Mouse (Mus musculus): Measurements from ENCODE around the gene Birc7. TPM values are rescaled to one million over a fixed set of nuclear protein-coding genes. Genes with fewer than 3 reads are reported as not detected.

Birc7 gene
- total and polyA plus RNA-seq, 3 experiments: not detected

DNA sequence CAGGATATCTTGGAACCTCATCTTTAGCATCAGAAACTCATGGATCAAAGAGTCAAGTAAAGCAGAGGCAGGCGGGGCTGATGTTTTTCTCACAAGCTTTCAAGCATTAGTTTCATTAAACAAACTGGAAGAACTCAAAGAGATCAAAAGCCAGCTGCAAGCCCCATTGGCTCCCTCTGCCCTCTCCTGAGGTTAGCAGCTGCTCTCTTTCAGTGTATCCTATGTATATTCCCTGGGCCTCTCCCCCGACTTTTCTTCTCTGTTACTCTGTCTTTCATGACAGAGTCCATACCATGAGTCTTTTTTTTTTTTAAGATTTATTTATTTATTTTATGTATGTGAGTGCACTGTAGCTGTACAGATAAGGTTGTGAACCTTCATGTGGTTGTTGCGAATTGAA is 31.4 kb downstream of the Birc7 start:
- no peak overlapping the region for H3K27ac ChIP-seq
- no peak overlapping the region for H3K9ac ChIP-seq (ENCODE audit: low read depth, low read length)
- DNase-seq: no peak
- H3K4me3 ChIP-seq: no peak overlapping the region
- H3K4me1 ChIP-seq (ENCODE audit: control insufficient read depth, insufficient read depth, low read length): peaks cover 1% of the 10 kb centered on the region; the same call in 1 of the 2 replicates
- intact Hi-C loops (cut with DNase I): no loop called here
- no peak for TF ChIP-seq EP300 (IDR thresholded peaks at IDR 0.05; ENCODE audit: insufficient read depth, low read depth, low read length)
- no peak for TF ChIP-seq POLR2A (IDR thresholded peaks at IDR 0.05; ENCODE audit: insufficient read depth, low read depth, low read length)
- no peak for TF ChIP-seq CTCF (IDR thresholded peaks at IDR 0.05)
- 70% methylated on average over 3 of the region's 3 CpGs for WGBS
- H3K79me2 ChIP-seq (replicated peaks; ENCODE audit: control insufficient read depth, insufficient read depth, low read length): no peaks in the 10 kb centered on the region
- H3K36me3 ChIP-seq (ENCODE audit: control insufficient read depth, insufficient read depth, low read length): no peaks in the 10 kb centered on the region
- H3K27me3 ChIP-seq (ENCODE audit: control insufficient read depth, insufficient read depth, low read length): 0 out of 2 replicates have a peak, but pooled peaks cover 2% of the 10 kb centered on the region

DNA sequence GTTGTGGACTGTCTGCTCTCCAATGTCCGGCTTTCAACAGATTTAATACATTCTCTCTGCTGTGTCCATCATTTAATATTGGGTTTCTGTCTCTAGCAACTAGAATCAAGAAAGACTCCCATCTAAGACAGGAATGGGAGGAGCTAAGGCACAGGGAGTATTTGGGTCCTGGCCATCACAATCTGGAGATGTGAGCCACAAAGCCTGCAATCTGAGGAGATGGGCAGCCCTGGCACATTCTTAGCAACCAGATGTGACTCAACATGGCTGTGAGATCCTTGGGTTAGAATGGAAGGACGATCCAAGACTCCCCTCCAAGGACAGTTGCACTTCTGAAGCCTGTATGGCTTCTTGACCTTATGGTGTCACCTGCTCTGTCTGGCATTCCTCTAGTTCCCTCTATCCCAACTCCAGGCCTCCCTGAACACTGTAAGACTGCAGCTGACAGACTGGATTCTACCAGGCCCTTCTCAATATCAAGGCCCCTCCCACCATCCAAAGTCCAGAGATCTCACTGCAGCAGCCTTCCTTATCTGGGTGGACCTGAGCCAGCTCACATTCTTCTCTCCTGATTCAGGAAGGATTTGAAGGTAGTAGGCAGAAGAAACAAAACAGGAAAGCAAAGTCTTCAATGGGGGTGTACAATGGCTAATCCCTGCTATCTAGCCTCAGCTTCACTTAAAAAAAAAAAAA is 33.9 kb downstream of the Birc7 start:
- no peak overlapping the region for H3K4me3 ChIP-seq
- H3K79me2 ChIP-seq (replicated peaks; ENCODE audit: control insufficient read depth, insufficient read depth, low read length): peaks cover 5% of the 10 kb centered on the region
- no peaks in the 10 kb centered on the region for H3K27me3 ChIP-seq (ENCODE audit: control insufficient read depth, insufficient read depth, low read length)
- peaks cover 1% of the 10 kb centered on the region; the same call in 1 of the 2 replicates for H3K4me1 ChIP-seq (ENCODE audit: control insufficient read depth, insufficient read depth, low read length)
- no peak overlapping the region for H3K9ac ChIP-seq (ENCODE audit: low read depth, low read length)
- WGBS: 65% methylated on average over 2 of the region's 2 CpGs
- peak in 1 of 2 experiments; percentile 22 for DNase-seq
- no peak overlapping the region for H3K27ac ChIP-seq
- no peak for TF ChIP-seq EP300 (IDR thresholded peaks at IDR 0.05; ENCODE audit: insufficient read depth, low read depth, low read length)
- TF ChIP-seq POLR2A (IDR thresholded peaks at IDR 0.05; ENCODE audit: insufficient read depth, low read depth, low read length): no peak
- TF ChIP-seq CTCF (IDR thresholded peaks at IDR 0.05): no peak
- H3K36me3 ChIP-seq (ENCODE audit: control insufficient read depth, insufficient read depth, low read length): no peaks in the 10 kb centered on the region; the same call in 1 of the 2 replicates
- intact Hi-C loops (cut with DNase I): no loop called here

DNA sequence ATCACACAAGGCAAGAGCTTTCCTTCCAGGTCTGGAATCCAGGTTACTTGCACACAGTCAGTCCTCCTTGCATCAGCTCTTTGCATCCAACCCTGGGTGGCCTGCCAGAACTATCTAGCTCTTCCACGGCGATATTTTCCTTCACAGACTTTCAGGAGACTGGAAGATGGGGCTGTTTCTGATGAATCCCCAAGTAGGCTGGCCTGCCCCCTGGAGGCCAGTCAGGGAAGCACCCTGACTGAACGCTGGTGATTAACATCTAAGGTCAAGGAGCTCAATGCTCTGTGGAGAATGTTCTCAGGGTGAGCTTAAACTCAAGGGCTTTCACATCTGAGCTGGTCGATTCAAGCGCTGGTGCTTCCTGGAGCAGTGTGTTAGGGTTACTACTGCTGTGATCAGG is 35.1 kb downstream of the Birc7 start:
- no peaks in the 10 kb centered on the region for H3K27me3 ChIP-seq (ENCODE audit: control insufficient read depth, insufficient read depth, low read length)
- intact Hi-C loops (cut with DNase I): loop anchor here (1.0 kb wide), 1 partner anchor 39 kb away; no protein-coding TSS in a partner anchor
- TF ChIP-seq CTCF (IDR thresholded peaks at IDR 0.05): no peak; the same call in 1 of the 2 replicates
- no peak for TF ChIP-seq POLR2A (IDR thresholded peaks at IDR 0.05; ENCODE audit: insufficient read depth, low read depth, low read length)
- TF ChIP-seq EP300 (IDR thresholded peaks at IDR 0.05; ENCODE audit: insufficient read depth, low read depth, low read length): 0 out of 2 replicates have a peak, but pooled peaks have one; percentile 54

DNA sequence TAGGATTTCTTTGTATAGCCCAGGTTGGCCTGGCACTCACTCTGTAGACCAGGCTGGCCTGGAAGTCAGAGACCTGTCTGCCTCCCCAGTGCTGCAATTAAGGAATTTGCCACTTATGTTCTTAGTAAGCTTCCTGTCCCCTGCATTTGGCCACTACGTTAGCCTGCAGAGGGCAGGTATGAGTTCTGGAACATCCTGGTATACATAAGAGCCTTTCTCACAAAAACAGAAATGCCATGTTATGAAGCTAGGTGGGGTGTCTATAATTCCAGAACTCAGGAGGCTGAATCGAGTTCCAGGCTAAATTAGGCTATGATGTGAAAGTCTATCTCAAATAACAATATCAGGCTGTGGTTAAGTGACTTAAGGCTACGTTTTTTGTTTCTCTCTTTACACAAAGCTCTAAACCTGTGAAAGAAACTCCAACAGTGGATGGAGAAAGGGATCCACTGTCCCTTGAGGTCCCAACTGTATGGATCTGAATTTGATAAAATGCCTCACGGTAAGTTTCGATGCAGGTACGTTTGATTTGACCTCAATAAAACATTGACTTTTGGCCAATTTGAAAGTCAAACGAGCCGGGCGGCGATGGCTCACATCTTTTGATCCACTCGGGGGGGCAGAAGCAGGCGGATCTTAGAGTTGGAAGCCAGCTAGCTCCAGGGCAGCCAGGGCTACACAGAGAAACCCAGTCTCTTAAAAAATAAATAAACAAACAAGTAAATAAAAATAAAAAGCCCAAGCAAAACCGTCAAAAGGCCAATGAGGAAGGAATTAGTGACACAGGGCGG is 37.5 kb downstream of the Birc7 start:
- no peak for TF ChIP-seq POLR2A (IDR thresholded peaks at IDR 0.05; ENCODE audit: insufficient read depth, low read depth, low read length)
- no peak for TF ChIP-seq EP300 (IDR thresholded peaks at IDR 0.05; ENCODE audit: insufficient read depth, low read depth, low read length)
- TF ChIP-seq CTCF (IDR thresholded peaks at IDR 0.05): peak; percentile 62
- intact Hi-C loops (cut with DNase I): no loop called here
- peaks cover 2% of the 10 kb centered on the region for H3K36me3 ChIP-seq (ENCODE audit: control insufficient read depth, insufficient read depth, low read length)
- WGBS: 7% methylated on average over 14 of the region's 14 CpGs
- peak overlapping the region; percentile 97 for H3K27ac ChIP-seq
- no peaks in the 10 kb centered on the region for H3K27me3 ChIP-seq (ENCODE audit: control insufficient read depth, insufficient read depth, low read length)
- no peak for DNase-seq
- peaks cover 4% of the 10 kb centered on the region for H3K4me1 ChIP-seq (ENCODE audit: control insufficient read depth, insufficient read depth, low read length)
- peaks cover 5% of the 10 kb centered on the region for H3K79me2 ChIP-seq (replicated peaks; ENCODE audit: control insufficient read depth, insufficient read depth, low read length)
- H3K9ac ChIP-seq (ENCODE audit: low read depth, low read length): peak overlapping the region; percentile 79
- H3K4me3 ChIP-seq: peak overlapping the region; percentile 73

More for the DNA sequence above, 35.1 kb downstream of the Birc7 start:
- Histone ChIP-seq H3K79me2 (replicated peaks; ENCODE audit: control insufficient read depth, insufficient read depth, low read length) (peaks cover 5% of the 10 kb centered on the region), H3K4me3 (no peak overlapping the region), H3K36me3 (ENCODE audit: control insufficient read depth, insufficient read depth, low read length) (peaks cover 2% of the 10 kb centered on the region), H3K27ac (no peak overlapping the region), H3K9ac (ENCODE audit: low read depth, low read length) (no peak overlapping the region), H3K4me1 (ENCODE audit: control insufficient read depth, insufficient read depth, low read length) (peaks cover 2% of the 10 kb centered on the region; the same call in 1 of the 2 replicates)
- DNase-seq: peak; percentile 70 to 83
- WGBS: 5% methylated on average over 5 of the region's 5 CpGs

DNA sequence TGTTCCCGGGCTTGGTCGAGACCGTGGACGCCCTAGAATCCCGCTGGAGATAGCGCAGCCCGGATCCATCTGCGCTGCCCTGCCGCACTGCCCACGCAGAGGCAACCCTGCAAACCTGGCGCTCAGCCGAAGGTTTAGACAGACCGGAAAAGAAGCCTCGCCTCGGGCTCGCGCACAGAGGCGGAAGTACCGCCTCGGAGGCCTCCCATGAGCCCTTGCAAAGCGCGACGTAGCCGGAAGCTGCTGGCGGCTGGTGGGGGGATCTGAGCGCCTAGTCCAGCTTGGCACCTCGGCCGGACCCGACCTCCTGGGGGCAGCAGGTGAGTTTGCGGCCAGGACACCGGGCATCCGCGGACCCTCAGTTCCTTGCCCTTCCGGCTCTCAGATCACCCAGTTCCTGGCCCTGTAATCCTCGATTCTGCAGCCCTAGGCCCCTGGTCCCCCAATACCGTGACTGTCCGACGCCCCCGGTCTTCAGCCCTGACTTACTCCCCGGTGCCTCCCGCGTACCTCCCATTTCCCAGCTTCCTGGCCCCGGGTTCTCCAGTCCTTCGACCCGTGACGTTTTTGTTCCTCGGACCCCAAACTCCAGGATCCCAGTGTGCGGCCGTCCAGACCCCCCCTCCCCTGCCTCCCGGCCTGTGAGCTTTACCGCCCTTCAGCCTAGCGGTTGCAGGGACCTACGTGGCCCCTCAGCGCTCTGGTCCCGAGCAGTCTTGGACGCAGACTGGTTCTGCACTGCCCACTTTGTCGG is 38.4 kb downstream of the Birc7 start, which contains the start of gene Arfgap1:
Gene Arfgap1, plus strand, starts transcription at position 216 of the 754 bp plus-strand sequence.
- TF ChIP-seq CTCF (IDR thresholded peaks at IDR 0.05) (0 out of 2 replicates have a peak, but pooled peaks have one; percentile 4), POLR2A (IDR thresholded peaks at IDR 0.05; ENCODE audit: insufficient read depth, low read depth, low read length) (peak; percentile 90), EP300 (IDR thresholded peaks at IDR 0.05; ENCODE audit: insufficient read depth, low read depth, low read length) (peak; percentile 70; the same call in 1 of the 2 replicates)
- Histone ChIP-seq H3K4me3 (peak within 1 kb of the TSS; percentile 73), H3K9ac (ENCODE audit: low read depth, low read length) (peak within 1 kb of the TSS; percentile 95), H3K27ac (peak within 1 kb of the TSS; percentile 97), H3K36me3 (ENCODE audit: control insufficient read depth, insufficient read depth, low read length) (peaks cover 2% of the 10 kb centered on the region), H3K4me1 (ENCODE audit: control insufficient read depth, insufficient read depth, low read length) (peaks cover 4% of the 10 kb centered on the region), H3K79me2 (replicated peaks; ENCODE audit: control insufficient read depth, insufficient read depth, low read length) (peaks cover 5% of the 10 kb centered on the region), H3K27me3 (ENCODE audit: control insufficient read depth, insufficient read depth, low read length) (no peaks in the 10 kb centered on the region)
- DNase-seq: peak; percentile 95
- WGBS: under 1% methylated on average over 57 of the region's 57 CpGs
- intact Hi-C loops (cut with DNase I): no loop called here
